Mouse (Mus musculus) MEL (cell line): ENCODE data around the gene Serpina1f.

Experiments
- CTCF ChIP-seq, 3 experiments: IDR thresholded peaks in 2 of 3; conservative IDR thresholded peaks in 1 of 3; 2 replicates each; pipeline ENCODE4 v1.5.1; 2011 to 2012; ENCODE audit warnings: low read length in 3 of 3, low read depth in 2 of 3, mild to moderate bottlenecking in 2 of 3, improper control_type of control experiment in 1 of 3, inconsistent platforms in 1 of 3, mixed read lengths in 1 of 3, moderate library complexity in 1 of 3; ENCODE audit not compliant: control insufficient read depth in 1 of 3, insufficient read depth in 1 of 3, poor library complexity in 1 of 3, severe bottlenecking in 1 of 3
- ELF1 ChIP-seq: IDR thresholded peaks from 2 replicates; pipeline ENCODE4 v1.6.1; 2014; ENCODE audit warnings: low read depth, mild to moderate bottlenecking, inconsistent platforms, low read length, improper control_type of control experiment, moderate library complexity
- EP300 ChIP-seq, 2 experiments: IDR thresholded peaks; 2 replicates each; pipeline ENCODE4 v1.6.1; 2011; ENCODE audit warnings: improper control_type of control experiment in 2 of 2, low read length in 2 of 2, low read depth in 1 of 2, mild to moderate bottlenecking in 1 of 2
- POLR2A ChIP-seq, 2 experiments: IDR thresholded peaks; 2 replicates each; pipeline ENCODE4 v1.6.1; 2011 to 2012; ENCODE audit warnings: low read length in 2 of 2, mild to moderate bottlenecking in 2 of 2, control low read depth in 1 of 2, improper control_type of control experiment in 1 of 2, low read depth in 1 of 2, moderate library complexity in 1 of 2; ENCODE audit not compliant: control insufficient read depth in 1 of 2, insufficient read depth in 1 of 2, poor library complexity in 1 of 2
- POLR2AphosphoS2 ChIP-seq: IDR thresholded peaks from 2 replicates; pipeline ENCODE4 v1.6.1; 2011; ENCODE audit warnings: low read length, improper control_type of control experiment
- ZNF384 ChIP-seq: IDR thresholded peaks from 2 replicates; pipeline ENCODE4 v1.6.1; 2012; ENCODE audit warnings: low read depth, mild to moderate bottlenecking, inconsistent platforms, low read length, improper control_type of control experiment

DNA sequence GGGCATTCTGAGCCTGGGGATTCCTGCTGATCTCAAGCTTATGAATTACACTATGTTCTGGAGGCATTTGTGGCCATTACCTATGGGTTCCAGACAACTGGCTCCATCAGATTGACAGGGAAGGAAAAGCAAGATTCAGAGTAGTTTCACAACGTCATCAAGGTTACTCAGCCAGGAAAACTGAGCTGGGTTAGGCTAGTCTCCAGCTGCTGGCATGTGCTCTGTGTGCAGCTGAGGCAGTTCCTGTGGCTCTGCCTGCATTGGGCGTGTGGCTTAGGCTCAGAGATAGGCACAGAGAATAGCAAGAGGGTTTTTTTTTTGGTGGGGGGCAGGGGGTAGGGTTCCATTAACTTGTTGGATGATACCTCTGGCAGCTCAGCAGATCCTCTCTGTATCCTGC, 10.2 kb upstream of the Serpina1f start:
- TF ChIP-seq EP300 (IDR thresholded peaks at IDR 0.05; ENCODE audit: low read depth in 1 of 2, low read length in 2 of 2) (no peak), ELF1 (no peak), POLR2AphosphoS2 (no peak), POLR2A (IDR thresholded peaks at IDR 0.05; ENCODE audit: control insufficient read depth in 1 of 2, insufficient read depth in 1 of 2, low read depth in 1 of 2, low read length in 2 of 2, poor library complexity in 1 of 2) (no peak), ZNF384 (no peak), CTCF (IDR thresholded peaks at IDR 0.05 in 2 of 3, conservative IDR thresholded peaks at IDR 0.05 in 1 of 3; ENCODE audit: control insufficient read depth in 1 of 3, insufficient read depth in 1 of 3, low read depth in 2 of 3, low read length in 3 of 3, poor library complexity in 1 of 3, severe bottlenecking in 1 of 3) (no peak)
